Mouse (Mus musculus): ENCODE measurements at regions not wholly inside any gene's neighbourhood (a gene's known extent, or its start where the extent isn't known, plus 50 kb on each side); places are given as distances from the start of the nearest gene placed in this dataset.

DNA sequence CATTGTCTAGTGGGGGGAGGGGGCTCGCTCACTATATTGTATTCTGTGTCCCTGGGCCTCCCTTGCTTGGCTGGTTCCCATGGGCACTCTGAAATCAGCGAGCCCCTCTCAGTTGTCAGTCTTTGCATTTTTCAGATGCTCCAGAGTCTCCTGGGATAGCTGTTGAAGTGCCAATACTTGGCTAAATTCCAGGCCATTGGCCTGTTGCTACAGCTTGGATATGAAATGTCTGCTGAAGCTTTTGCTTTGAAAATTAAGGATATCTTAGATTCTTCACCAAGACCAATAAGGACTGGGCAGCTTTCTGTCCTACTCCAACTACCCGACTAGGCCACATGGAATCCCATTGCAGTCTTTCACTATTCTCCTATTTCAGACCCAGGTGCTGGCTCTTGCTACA is 290.2 kb upstream of the Ubash3b start:
- TF ChIP-seq CTCF (IDR thresholded peaks at IDR 0.05; ENCODE audit: extremely low read depth, insufficient read length, insufficient replicate concordance, low read depth, low read length) (no peak), POLR2A (IDR thresholded peaks at IDR 0.05; ENCODE audit: low read depth, low read length) (no peak)
